Mouse (Mus musculus) ES-E14 (cell line): ENCODE measurements around the gene Epha1.

Experiments used
- CHD2 ChIP-seq: IDR thresholded peaks from 2 replicates; pipeline ENCODE4 v1.6.1; 2014; ENCODE audit warnings: mild to moderate bottlenecking, low read depth, low read length, inconsistent platforms
- HCFC1 ChIP-seq: IDR thresholded peaks from 2 replicates; pipeline ENCODE4 v1.6.1; 2012; ENCODE audit warnings: low read length, inconsistent platforms, borderline replicate concordance; ENCODE audit not compliant: insufficient read depth
- ZC3H11A ChIP-seq: IDR thresholded peaks from 2 replicates; pipeline ENCODE4 v1.6.1; 2012; ENCODE audit warnings: low read depth, mild to moderate bottlenecking, inconsistent platforms, low read length, borderline replicate concordance
- ZNF384 ChIP-seq: IDR thresholded peaks from 2 replicates; pipeline ENCODE4 v1.6.1; 2012; ENCODE audit warnings: low read depth, low read length, inconsistent platforms

DNA sequence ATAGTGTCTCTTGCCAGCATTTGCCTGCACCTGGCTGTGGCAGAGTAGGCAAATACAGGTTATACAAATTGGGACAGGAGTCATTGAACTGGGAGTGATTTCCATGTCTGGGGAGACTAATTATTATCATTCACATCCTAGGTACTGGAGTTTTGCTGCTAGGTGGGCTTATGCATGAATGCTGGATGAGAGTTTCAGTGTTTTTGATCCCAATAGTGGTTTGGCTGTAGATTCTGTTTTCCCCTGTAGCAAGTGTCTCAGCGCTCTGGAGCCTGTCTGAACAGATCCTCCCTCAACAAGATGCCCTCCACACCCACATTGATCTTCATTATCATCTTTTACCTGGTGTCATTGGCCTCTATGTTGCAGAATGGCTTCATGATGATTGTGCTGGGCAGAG is 26.9 kb upstream of the Epha1 start, which contains the start of gene Tas2r143:
- TF ChIP-seq CHD2 = no peak
- TF ChIP-seq ZC3H11A = no peak
- TF ChIP-seq ZNF384 = no peak
- no peak for TF ChIP-seq HCFC1
